Mouse (Mus musculus): ENCODE results near the gene Cfap44. TPM values are rescaled to one million over a fixed set of nuclear protein-coding genes. Genes with fewer than 3 reads are reported as not detected.
"Not testable (repeated sequence)": the region's sequence is repeated elsewhere in the genome, so short reads cannot be mapped to it uniquely, and the experiment has no call there.

The Cfap44 gene
- total and polyA plus RNA-seq, 3 experiments: 0.55 TPM; not detected in 2

GRCm38 (mm10) chr16:44435481-44435880, 40.9 kb downstream of the Cfap44 start:
- Histone ChIP-seq H3K27me3 (ENCODE audit: control insufficient read depth, insufficient read depth, low read length) (no peaks in the 10 kb centered on the region), H3K27ac (no peak overlapping the region), H3K9ac (ENCODE audit: low read depth, low read length) (no peak overlapping the region), H3K4me3 (no peak overlapping the region), H3K36me3 (ENCODE audit: control insufficient read depth, insufficient read depth, low read length) (peaks cover 2% of the 10 kb centered on the region; the same call in 1 of the 2 replicates), H3K79me2 (replicated peaks; ENCODE audit: control insufficient read depth, insufficient read depth, low read length) (no peaks in the 10 kb centered on the region), H3K4me1 (ENCODE audit: control insufficient read depth, insufficient read depth, low read length) (no peaks in the 10 kb centered on the region)
- intact Hi-C loops (cut with DNase I): no loop called here
- WGBS: 62% methylated on average over 4 of the region's 4 CpGs
- no peak for DNase-seq
- TF ChIP-seq POLR2A (IDR thresholded peaks at IDR 0.05; ENCODE audit: insufficient read depth, low read depth, low read length) (no peak), CTCF (IDR thresholded peaks at IDR 0.05) (0 out of 2 replicates have a peak, but pooled peaks have one; percentile 20)

- DNase-seq; H3K27ac ChIP-seq; H3K4me1 ChIP-seq (ENCODE audit: control insufficient read depth, insufficient read depth, low read length); H3K36me3 ChIP-seq (ENCODE audit: control insufficient read depth, insufficient read depth, low read length); H3K79me2 ChIP-seq (replicated peaks; ENCODE audit: control insufficient read depth, insufficient read depth, low read length); H3K27me3 ChIP-seq (ENCODE audit: control insufficient read depth, insufficient read depth, low read length); H3K4me3 ChIP-seq; H3K9ac ChIP-seq (ENCODE audit: low read depth, low read length); intact Hi-C loops (cut with DNase I): not testable (repeated sequence)
- 89% methylated on average over 15 of the region's 15 CpGs for WGBS
Observed at GRCm38 (mm10) chr16:44441913-44442312, 47.3 kb downstream of the Cfap44 start.

- WGBS: 73% methylated on average over 2 of the region's 2 CpGs
Observed at GRCm38 (mm10) chr16:44457858-44458257, 63.3 kb downstream of the Cfap44 start.

GRCm38 (mm10) chr16:44458826-44459225, 64.2 kb downstream of the Cfap44 start:
- intact Hi-C loops (cut with DNase I): no loop called here
- H3K79me2 ChIP-seq (replicated peaks; ENCODE audit: control insufficient read depth, insufficient read depth, low read length): no peaks in the 10 kb centered on the region
- no peak overlapping the region for H3K27ac ChIP-seq
- H3K4me1 ChIP-seq (ENCODE audit: control insufficient read depth, insufficient read depth, low read length): no peaks in the 10 kb centered on the region
- H3K9ac ChIP-seq (ENCODE audit: low read depth, low read length): no peak overlapping the region
- no peak overlapping the region for H3K4me3 ChIP-seq
- no peak for DNase-seq
- TF ChIP-seq CTCF (IDR thresholded peaks at IDR 0.05): no peak
- TF ChIP-seq POLR2A (IDR thresholded peaks at IDR 0.05; ENCODE audit: insufficient read depth, low read depth, low read length): no peak
- TF ChIP-seq EP300 (IDR thresholded peaks at IDR 0.05; ENCODE audit: insufficient read depth, low read depth, low read length): no peak
- no peaks in the 10 kb centered on the region for H3K36me3 ChIP-seq (ENCODE audit: control insufficient read depth, insufficient read depth, low read length)
- 80% methylated on average over 2 of the region's 2 CpGs for WGBS
- H3K27me3 ChIP-seq (ENCODE audit: control insufficient read depth, insufficient read depth, low read length): no peaks in the 10 kb centered on the region

More at GRCm38 (mm10) chr16:44457858-44458257, 63.3 kb downstream of the Cfap44 start:
- no peak for TF ChIP-seq POLR2A (IDR thresholded peaks at IDR 0.05; ENCODE audit: insufficient read depth, low read depth, low read length)
- Histone ChIP-seq H3K4me3 (no peak overlapping the region), H3K27me3 (ENCODE audit: control insufficient read depth, insufficient read depth, low read length) (no peaks in the 10 kb centered on the region), H3K9ac (ENCODE audit: low read depth, low read length) (no peak overlapping the region), H3K79me2 (replicated peaks; ENCODE audit: control insufficient read depth, insufficient read depth, low read length) (no peaks in the 10 kb centered on the region), H3K4me1 (ENCODE audit: control insufficient read depth, insufficient read depth, low read length) (no peaks in the 10 kb centered on the region), H3K27ac (no peak overlapping the region), H3K36me3 (ENCODE audit: control insufficient read depth, insufficient read depth, low read length) (no peaks in the 10 kb centered on the region)
- intact Hi-C loops (cut with DNase I): no loop called here
- no peak for DNase-seq

GRCm38 (mm10) chr16:44460922-44461321, 66.3 kb downstream of the Cfap44 start:
- WGBS: 69% methylated on average over 5 of the region's 5 CpGs
- Histone ChIP-seq H3K4me1 (ENCODE audit: control insufficient read depth, insufficient read depth, low read length) (no peaks in the 10 kb centered on the region), H3K4me3 (no peak overlapping the region), H3K79me2 (replicated peaks; ENCODE audit: control insufficient read depth, insufficient read depth, low read length) (no peaks in the 10 kb centered on the region), H3K9ac (ENCODE audit: low read depth, low read length) (no peak overlapping the region), H3K27ac (no peak overlapping the region), H3K36me3 (ENCODE audit: control insufficient read depth, insufficient read depth, low read length) (no peaks in the 10 kb centered on the region), H3K27me3 (ENCODE audit: control insufficient read depth, insufficient read depth, low read length) (no peaks in the 10 kb centered on the region)
- TF ChIP-seq POLR2A (IDR thresholded peaks at IDR 0.05; ENCODE audit: insufficient read depth, low read depth, low read length) (no peak), CTCF (IDR thresholded peaks at IDR 0.05) (no peak), EP300 (IDR thresholded peaks at IDR 0.05; ENCODE audit: insufficient read depth, low read depth, low read length) (no peak)
- DNase-seq: no peak
- intact Hi-C loops (cut with DNase I): no loop called here

GRCm38 (mm10) chr16:44475281-44475680, 80.7 kb downstream of the Cfap44 start:
- DNase-seq: no peak
- no peaks in the 10 kb centered on the region for H3K27me3 ChIP-seq (ENCODE audit: control insufficient read depth, insufficient read depth, low read length)
- no peaks in the 10 kb centered on the region for H3K36me3 ChIP-seq (ENCODE audit: control insufficient read depth, insufficient read depth, low read length)
- TF ChIP-seq EP300 (IDR thresholded peaks at IDR 0.05; ENCODE audit: insufficient read depth, low read depth, low read length) (no peak), CTCF (IDR thresholded peaks at IDR 0.05) (no peak), POLR2A (IDR thresholded peaks at IDR 0.05; ENCODE audit: insufficient read depth, low read depth, low read length) (no peak)
- no peaks in the 10 kb centered on the region for H3K79me2 ChIP-seq (replicated peaks; ENCODE audit: control insufficient read depth, insufficient read depth, low read length)
- 74% methylated on average over 14 of the region's 14 CpGs for WGBS
- H3K9ac ChIP-seq (ENCODE audit: low read depth, low read length): no peak overlapping the region
- H3K4me1 ChIP-seq (ENCODE audit: control insufficient read depth, insufficient read depth, low read length): no peaks in the 10 kb centered on the region
- H3K4me3 ChIP-seq: no peak overlapping the region
- H3K27ac ChIP-seq: no peak overlapping the region
- intact Hi-C loops (cut with DNase I): no loop called here

Data from heart, adult 2 months (tissue).